Mouse (Mus musculus): ENCODE results near the gene Mapk1ip1. TPM values are rescaled to one million over a fixed set of nuclear protein-coding genes. Genes with fewer than 3 reads are reported as not detected.

Mapk1ip1 gene
- polyA plus RNA-seq, 1 experiment = 47.1 TPM

GRCm38 (mm10) chr7:138848028-138848920 is 2.2 kb upstream of the Mapk1ip1 start:
- WGBS = 75% methylated on average over 7 of the region's 7 CpGs
- no peak overlapping the region for H3K27ac ChIP-seq (ENCODE audit: insufficient read depth, low read length)

GRCm38 (mm10) chr7:138847316-138848027 is 1.4 kb upstream of the Mapk1ip1 start:
- TF ChIP-seq POLR2A (IDR thresholded peaks at IDR 0.05; ENCODE audit: low read depth, low read length) (no peak), CTCF (IDR thresholded peaks at IDR 0.05; ENCODE audit: extremely low read depth, insufficient read depth, insufficient read length, insufficient replicate concordance) (no peak)
- peaks cover 2% of the 10 kb centered on the region; the same call in 1 of the 2 replicates for H3K36me3 ChIP-seq (ENCODE audit: control insufficient read depth, insufficient read depth, low read length)
- H3K27ac ChIP-seq (ENCODE audit: insufficient read depth, low read length) = no peak overlapping the region
- H3K4me3 ChIP-seq (ENCODE audit: extremely low read depth, insufficient read depth, insufficient read length) = peak overlapping the region; percentile 86
- peaks cover 16% of the 10 kb centered on the region for H3K4me1 ChIP-seq (ENCODE audit: control insufficient read depth, insufficient read depth, insufficient read length)
- no peak for DNase-seq (ENCODE audit: low read depth in 1 of 2, low spot score in 2 of 2)
- 59% methylated on average over 13 of the region's 13 CpGs for WGBS
- H3K27me3 ChIP-seq (ENCODE audit: control insufficient read depth, insufficient read depth, low read length) = no peaks in the 10 kb centered on the region; the same call in 1 of the 2 replicates

More at GRCm38 (mm10) chr7:138848028-138848920, 2.2 kb upstream of the Mapk1ip1 start:
- TF ChIP-seq CTCF (IDR thresholded peaks at IDR 0.05; ENCODE audit: extremely low read depth, insufficient read depth, insufficient read length, insufficient replicate concordance) (no peak), POLR2A (IDR thresholded peaks at IDR 0.05; ENCODE audit: low read depth, low read length) (no peak)
- Histone ChIP-seq H3K36me3 (ENCODE audit: control insufficient read depth, insufficient read depth, low read length) (peaks cover 5% of the 10 kb centered on the region), H3K27me3 (ENCODE audit: control insufficient read depth, insufficient read depth, low read length) (no peaks in the 10 kb centered on the region; the same call in 1 of the 2 replicates), H3K4me1 (ENCODE audit: control insufficient read depth, insufficient read depth, insufficient read length) (peaks cover 16% of the 10 kb centered on the region), H3K4me3 (ENCODE audit: extremely low read depth, insufficient read depth, insufficient read length) (no peak overlapping the region)
- DNase-seq (ENCODE audit: low read depth in 1 of 2, low spot score in 2 of 2) = no peak

GRCm38 (mm10) chr7:138846502-138846991 is 474 bp upstream of the Mapk1ip1 start:
- Histone ChIP-seq H3K27ac (ENCODE audit: insufficient read depth, low read length) (peak overlapping the region; percentile 95), H3K36me3 (ENCODE audit: control insufficient read depth, insufficient read depth, low read length) (peaks cover 2% of the 10 kb centered on the region; the same call in 1 of the 2 replicates), H3K4me3 (ENCODE audit: extremely low read depth, insufficient read depth, insufficient read length) (peak overlapping the region; percentile 86), H3K27me3 (ENCODE audit: control insufficient read depth, insufficient read depth, low read length) (no peaks in the 10 kb centered on the region; the same call in 1 of the 2 replicates), H3K4me1 (ENCODE audit: control insufficient read depth, insufficient read depth, insufficient read length) (peaks cover 16% of the 10 kb centered on the region)
- TF ChIP-seq CTCF (IDR thresholded peaks at IDR 0.05; ENCODE audit: extremely low read depth, insufficient read depth, insufficient read length, insufficient replicate concordance) (no peak), POLR2A (IDR thresholded peaks at IDR 0.05; ENCODE audit: low read depth, low read length) (no peak)
- WGBS = under 1% methylated on average over 43 of the region's 61 CpGs
- DNase-seq (ENCODE audit: low read depth in 1 of 2, low spot score in 2 of 2) = peak in 1 of 2 experiments; percentile 57

GRCm38 (mm10) chr7:138845111-138845510 is 962 bp downstream of the Mapk1ip1 start:
- Histone ChIP-seq H3K27ac (ENCODE audit: insufficient read depth, low read length) (no peak overlapping the region), H3K27me3 (ENCODE audit: control insufficient read depth, insufficient read depth, low read length) (no peaks in the 10 kb centered on the region; the same call in 1 of the 2 replicates), H3K36me3 (ENCODE audit: control insufficient read depth, insufficient read depth, low read length) (peaks cover 2% of the 10 kb centered on the region; the same call in 1 of the 2 replicates), H3K4me3 (ENCODE audit: extremely low read depth, insufficient read depth, insufficient read length) (0 out of 2 replicates have a peak overlapping the region, but pooled peaks have one; percentile 86), H3K4me1 (ENCODE audit: control insufficient read depth, insufficient read depth, insufficient read length) (peaks cover 16% of the 10 kb centered on the region)
- no peak for DNase-seq (ENCODE audit: low read depth in 1 of 2, low spot score in 2 of 2)
- WGBS = 40% methylated on average over 8 of the region's 8 CpGs
- no peak for TF ChIP-seq CTCF (IDR thresholded peaks at IDR 0.05; ENCODE audit: extremely low read depth, insufficient read depth, insufficient read length, insufficient replicate concordance)
- no peak for TF ChIP-seq POLR2A (IDR thresholded peaks at IDR 0.05; ENCODE audit: low read depth, low read length)

GRCm38 (mm10) chr7:138843421-138843820 is 2.7 kb downstream of the Mapk1ip1 start:
- WGBS = 87% methylated on average over 4 of the region's 4 CpGs
- Histone ChIP-seq H3K36me3 (ENCODE audit: control insufficient read depth, insufficient read depth, low read length) (peaks cover 2% of the 10 kb centered on the region; the same call in 1 of the 2 replicates), H3K27ac (ENCODE audit: insufficient read depth, low read length) (no peak overlapping the region), H3K27me3 (ENCODE audit: control insufficient read depth, insufficient read depth, low read length) (no peaks in the 10 kb centered on the region; the same call in 1 of the 2 replicates), H3K4me3 (ENCODE audit: extremely low read depth, insufficient read depth, insufficient read length) (no peak overlapping the region), H3K4me1 (ENCODE audit: control insufficient read depth, insufficient read depth, insufficient read length) (peaks cover 16% of the 10 kb centered on the region)
- TF ChIP-seq CTCF (IDR thresholded peaks at IDR 0.05; ENCODE audit: extremely low read depth, insufficient read depth, insufficient read length, insufficient replicate concordance) = no peak
- TF ChIP-seq POLR2A (IDR thresholded peaks at IDR 0.05; ENCODE audit: low read depth, low read length) = no peak
- no peak for DNase-seq (ENCODE audit: low read depth in 1 of 2, low spot score in 2 of 2)

GRCm38 (mm10) chr7:138841436-138842151 is 4.5 kb downstream of the Mapk1ip1 start:
- TF ChIP-seq POLR2A (IDR thresholded peaks at IDR 0.05; ENCODE audit: low read depth, low read length) = no peak
- TF ChIP-seq CTCF (IDR thresholded peaks at IDR 0.05; ENCODE audit: extremely low read depth, insufficient read depth, insufficient read length, insufficient replicate concordance) = no peak
- WGBS = 97% methylated on average over 3 of the region's 3 CpGs
- no peak overlapping the region for H3K4me3 ChIP-seq (ENCODE audit: extremely low read depth, insufficient read depth, insufficient read length)
- DNase-seq (ENCODE audit: low read depth in 1 of 2, low spot score in 2 of 2) = no peak
- H3K27ac ChIP-seq (ENCODE audit: insufficient read depth, low read length) = no peak overlapping the region
- H3K27me3 ChIP-seq (ENCODE audit: control insufficient read depth, insufficient read depth, low read length) = no peaks in the 10 kb centered on the region; the same call in 1 of the 2 replicates
- peaks cover 2% of the 10 kb centered on the region; the same call in 1 of the 2 replicates for H3K36me3 ChIP-seq (ENCODE audit: control insufficient read depth, insufficient read depth, low read length)
- peaks cover 5% of the 10 kb centered on the region for H3K4me1 ChIP-seq (ENCODE audit: control insufficient read depth, insufficient read depth, insufficient read length)
